Mouse (Mus musculus): Measurements from ENCODE around the gene Lrrc32.

Gene Lrrc32

GRCm38 (mm10) chr7:98489131-98489530 is at the start of gene Lrrc32:
Gene Lrrc32, plus strand, starts transcription at chr7:98489283.
- no peak for DNase-seq

- no peak for DNase-seq
These were observed 49.1 kb upstream of the Lrrc32 start, which contains the start of gene Gucy2d for GRCm38 (mm10) chr7:98439956-98440466. Gene Gucy2d, plus strand, starts transcription at chr7:98440416.

GRCm38 (mm10) chr7:98446873-98447272 is 42.2 kb upstream of the Lrrc32 start:
- peak in 1 of 2 experiments; percentile 29 for DNase-seq

- DNase-seq: peak in 1 of 2 experiments; percentile 38
These were observed 41.3 kb upstream of the Lrrc32 start for GRCm38 (mm10) chr7:98447585-98448308.

GRCm38 (mm10) chr7:98448309-98448630 is 40.8 kb upstream of the Lrrc32 start:
- DNase-seq: no peak

GRCm38 (mm10) chr7:98449696-98450095 is 39.4 kb upstream of the Lrrc32 start:
- no peak for DNase-seq

GRCm38 (mm10) chr7:98454397-98455120 is 34.5 kb upstream of the Lrrc32 start:
- DNase-seq: no peak

- DNase-seq: no peak
These were observed 28.8 kb upstream of the Lrrc32 start for GRCm38 (mm10) chr7:98460319-98460718.

GRCm38 (mm10) chr7:98469089-98469488 is 20.0 kb upstream of the Lrrc32 start:
- no peak for DNase-seq

GRCm38 (mm10) chr7:98472529-98472928 is 16.6 kb upstream of the Lrrc32 start:
- no peak for DNase-seq

- DNase-seq: no peak
These were observed 14.5 kb upstream of the Lrrc32 start for GRCm38 (mm10) chr7:98474558-98474957.

GRCm38 (mm10) chr7:98477153-98477552 is 11.9 kb upstream of the Lrrc32 start:
- peak; percentile 74 to 78 for DNase-seq

- DNase-seq: no peak
These were observed 8.6 kb upstream of the Lrrc32 start for GRCm38 (mm10) chr7:98480481-98480880.

- DNase-seq: peak; percentile 85 to 91
These were observed 7.9 kb upstream of the Lrrc32 start for GRCm38 (mm10) chr7:98481066-98481734.

GRCm38 (mm10) chr7:98481861-98482260 is 7.2 kb upstream of the Lrrc32 start:
- DNase-seq: no peak

GRCm38 (mm10) chr7:98482551-98483267 is 6.4 kb upstream of the Lrrc32 start:
- DNase-seq: no peak

- DNase-seq: no peak
These were observed 5.8 kb upstream of the Lrrc32 start for GRCm38 (mm10) chr7:98483268-98483607.

GRCm38 (mm10) chr7:98484878-98485277 is 4.2 kb upstream of the Lrrc32 start:
- DNase-seq: no peak

GRCm38 (mm10) chr7:98485508-98485907 is 3.6 kb upstream of the Lrrc32 start:
- DNase-seq: no peak

GRCm38 (mm10) chr7:98486471-98486917 is 2.6 kb upstream of the Lrrc32 start:
- DNase-seq: no peak

GRCm38 (mm10) chr7:98487202-98487980 is 1.7 kb upstream of the Lrrc32 start:
- peak in 1 of 2 experiments; percentile 1 for DNase-seq
